Mouse (Mus musculus): ENCODE measurements around the gene Antxr1.

Gene Antxr1

GRCm38 (mm10) chr6:87244117-87245100 is 91.2 kb downstream of the Antxr1 start:
- no peak for DNase-seq

GRCm38 (mm10) chr6:87237260-87237659 is 98.4 kb downstream of the Antxr1 start:
- no peak for DNase-seq

- no peak for DNase-seq
These were observed 99.6 kb downstream of the Antxr1 start for GRCm38 (mm10) chr6:87236061-87236460.

GRCm38 (mm10) chr6:87233111-87233510 is 102.5 kb downstream of the Antxr1 start:
- DNase-seq: no peak

DNA sequence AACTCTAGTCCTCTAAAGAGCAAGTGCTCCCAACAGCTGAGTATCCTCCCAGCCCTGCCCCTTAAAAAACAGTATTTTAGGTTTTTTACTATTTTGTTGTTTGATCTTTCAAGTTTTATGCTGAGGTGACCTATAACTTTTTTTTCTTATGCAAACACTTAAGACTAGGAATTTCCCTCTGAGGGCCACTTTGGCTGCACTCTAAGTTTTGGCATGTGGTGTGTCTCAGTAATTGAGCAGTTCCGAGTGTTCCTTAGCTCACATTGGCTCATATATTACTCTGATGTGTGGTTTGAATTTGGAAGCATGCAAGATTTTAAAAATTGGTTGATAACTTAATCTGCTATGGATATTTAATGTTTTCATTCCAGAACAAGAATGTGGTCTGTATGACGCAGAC is 105.6 kb downstream of the Antxr1 start:
- no peak for DNase-seq

DNA sequence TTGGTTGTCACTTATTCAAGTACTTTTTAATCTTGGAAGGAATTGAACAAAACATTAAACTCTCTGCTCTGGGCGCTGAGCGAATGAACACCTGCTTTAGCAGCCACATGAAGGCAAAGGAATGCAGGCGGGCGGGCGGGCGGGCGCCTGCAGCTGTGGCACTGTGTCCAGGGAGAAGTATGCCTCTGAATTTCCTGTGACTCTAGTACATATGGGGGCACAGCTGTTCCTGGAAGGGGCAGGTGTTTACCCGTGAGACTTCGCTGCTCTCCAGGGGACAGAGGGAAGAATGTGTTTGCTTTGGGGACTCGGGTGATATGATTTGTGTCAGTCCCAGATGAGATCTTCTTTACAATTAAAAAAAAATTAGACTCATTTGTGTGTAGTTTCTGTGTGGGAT is 107.7 kb downstream of the Antxr1 start:
- DNase-seq: no peak

GRCm38 (mm10) chr6:87226315-87226714 is 109.3 kb downstream of the Antxr1 start:
- no peak for DNase-seq

DNA sequence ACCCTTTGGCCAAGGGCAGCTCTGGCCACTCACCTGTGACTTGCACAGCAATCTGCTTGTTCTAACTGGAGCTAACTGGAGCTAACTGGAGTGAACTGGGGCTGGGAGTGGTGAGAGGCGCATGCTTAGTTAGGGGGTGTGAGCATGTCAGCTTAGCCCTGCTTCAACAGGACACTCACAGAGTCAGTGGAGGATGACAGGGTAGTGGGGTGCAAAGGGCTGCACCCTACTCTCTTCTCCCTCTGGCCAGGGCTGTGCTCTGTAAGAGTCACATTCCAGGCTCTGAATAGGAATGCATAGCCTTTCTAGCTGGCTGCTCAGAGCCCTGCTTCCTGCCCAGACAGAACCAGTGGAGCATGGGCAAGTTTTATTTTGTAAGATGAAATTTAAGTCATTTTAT is 110.3 kb downstream of the Antxr1 start:
- no peak for DNase-seq

DNA sequence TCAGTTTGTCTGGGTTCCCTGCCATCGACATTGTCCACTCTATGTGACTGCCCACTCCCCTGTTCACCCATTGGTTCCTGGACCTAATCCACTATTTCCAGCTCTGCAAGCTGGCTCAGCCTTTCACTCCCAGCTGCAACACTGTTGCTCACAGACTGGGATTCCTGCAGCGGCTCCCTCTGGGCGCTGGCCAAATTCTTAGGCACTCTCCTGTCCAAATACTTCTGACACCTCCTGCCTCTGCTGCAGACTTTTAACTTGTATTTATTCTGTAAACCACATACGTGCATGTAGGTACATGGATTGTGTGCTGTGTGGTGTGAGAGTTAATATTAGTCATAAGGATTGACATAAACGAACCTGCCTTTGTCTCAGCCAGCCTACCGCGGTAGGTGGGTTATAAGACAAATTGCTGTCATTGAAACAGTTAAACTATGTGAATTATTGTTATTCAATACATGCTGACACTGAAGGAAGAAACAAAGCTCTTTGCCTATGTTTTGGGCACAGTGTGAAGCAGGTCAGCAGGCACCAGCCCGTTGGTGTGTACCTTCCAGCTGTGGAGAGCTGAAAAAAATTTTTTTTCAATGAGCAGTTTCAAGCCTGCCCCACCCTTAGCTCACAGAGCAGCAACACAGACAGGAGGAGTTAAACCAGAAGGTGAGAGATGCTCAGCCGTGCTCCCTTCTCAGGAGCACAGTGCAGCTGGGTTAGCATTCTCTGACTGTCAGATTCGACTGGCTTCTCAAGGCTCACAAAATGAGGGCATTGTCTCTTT is 112.6 kb downstream of the Antxr1 start:
- no peak for DNase-seq

DNA sequence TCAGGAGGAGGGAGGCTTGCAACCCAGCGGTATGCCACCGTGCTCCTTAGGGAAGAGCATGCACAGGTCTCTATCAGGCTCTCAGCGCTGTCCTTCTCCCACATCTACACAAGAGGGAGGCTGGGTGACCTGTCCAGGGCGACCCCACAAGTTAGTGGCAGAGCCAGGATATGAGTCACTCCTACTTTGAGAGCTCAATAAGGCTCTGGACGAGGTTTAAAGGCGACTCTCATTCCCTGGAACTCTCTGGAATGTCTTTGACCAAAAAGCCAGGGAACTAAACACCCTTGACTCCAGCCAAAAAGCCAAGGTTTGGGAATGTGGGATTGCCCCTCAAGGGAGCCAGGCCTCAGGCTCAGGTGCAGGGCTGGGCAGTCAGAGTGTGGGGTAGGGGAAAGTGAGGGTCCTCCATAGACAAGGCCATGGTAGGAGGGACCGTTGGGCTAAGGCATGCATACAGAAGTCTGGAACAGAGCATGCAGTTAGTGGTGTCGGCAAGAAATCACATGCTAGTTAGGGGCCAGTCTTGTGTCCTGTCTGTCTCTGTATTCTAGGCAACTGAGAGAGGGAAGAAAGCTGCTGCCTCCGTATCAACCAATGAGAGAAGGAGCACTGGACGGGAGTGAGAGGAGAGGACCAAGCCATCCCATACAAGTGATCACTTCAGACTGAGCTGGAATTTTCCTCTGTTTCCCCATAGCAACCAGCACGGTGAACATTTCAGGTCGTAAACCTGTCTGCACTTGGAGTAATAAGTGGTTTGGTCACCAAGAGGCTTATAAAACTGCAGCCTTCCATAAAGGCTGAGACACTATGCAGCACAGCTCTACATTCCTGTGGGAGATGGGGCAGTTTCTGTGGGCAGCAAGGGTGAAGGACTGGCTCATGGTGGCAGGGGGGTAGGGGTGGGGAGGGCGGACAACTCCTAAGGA is 116.3 kb downstream of the Antxr1 start:
- DNase-seq: no peak

GRCm38 (mm10) chr6:87216114-87216591 is 119.5 kb downstream of the Antxr1 start:
- no peak for DNase-seq

GRCm38 (mm10) chr6:87213262-87213661 is 122.4 kb downstream of the Antxr1 start:
- DNase-seq: no peak

DNA sequence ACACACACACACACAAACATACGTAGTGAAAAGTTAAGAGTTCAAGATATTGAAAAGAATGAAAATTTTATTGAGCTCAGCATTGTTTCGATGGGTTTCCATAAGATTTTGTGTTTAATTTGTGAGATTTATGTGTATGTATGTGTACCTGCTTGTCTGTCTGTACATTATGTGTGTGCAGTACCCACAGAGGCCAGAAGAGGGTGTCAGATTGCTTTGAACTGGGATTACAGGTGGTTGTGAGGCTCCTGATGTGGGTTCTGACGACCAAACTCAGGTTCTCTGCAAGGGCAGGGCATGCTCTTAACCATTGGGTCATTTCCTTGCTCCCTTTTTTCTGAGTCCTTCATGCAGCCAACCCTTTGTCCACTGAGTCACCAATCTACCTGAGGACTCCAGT is 124.1 kb downstream of the Antxr1 start:
- no peak for DNase-seq

DNA sequence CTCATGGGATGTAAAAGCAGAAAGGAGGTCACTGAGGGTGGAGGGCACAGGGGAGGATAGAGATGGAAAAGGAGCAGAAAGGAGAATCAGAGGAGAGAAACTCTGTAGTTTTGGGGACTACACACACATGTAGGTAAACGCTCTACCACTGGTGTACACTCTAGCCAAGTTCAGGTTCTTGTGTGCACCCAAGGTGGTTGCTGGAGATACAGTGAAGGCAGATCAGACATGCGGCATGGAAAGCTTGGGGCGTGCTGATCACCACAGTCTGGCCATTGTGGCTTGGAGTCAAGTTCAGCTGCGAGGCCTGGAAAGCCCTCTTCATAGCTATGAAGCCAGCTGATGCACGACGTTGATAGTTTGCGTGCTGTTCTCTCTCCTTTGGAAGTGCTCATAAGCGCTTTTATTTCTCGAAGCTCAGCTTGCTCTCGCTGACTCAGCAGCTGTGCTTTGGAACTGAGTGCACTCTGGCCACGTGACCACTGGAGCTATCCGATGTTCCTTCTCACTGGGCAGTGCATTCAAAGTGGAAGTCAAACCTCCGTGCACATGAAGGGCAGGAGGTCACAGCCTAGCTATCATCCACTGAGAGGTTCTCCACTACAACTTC is 128.1 kb downstream of the Antxr1 start:
- DNase-seq: no peak

DNA sequence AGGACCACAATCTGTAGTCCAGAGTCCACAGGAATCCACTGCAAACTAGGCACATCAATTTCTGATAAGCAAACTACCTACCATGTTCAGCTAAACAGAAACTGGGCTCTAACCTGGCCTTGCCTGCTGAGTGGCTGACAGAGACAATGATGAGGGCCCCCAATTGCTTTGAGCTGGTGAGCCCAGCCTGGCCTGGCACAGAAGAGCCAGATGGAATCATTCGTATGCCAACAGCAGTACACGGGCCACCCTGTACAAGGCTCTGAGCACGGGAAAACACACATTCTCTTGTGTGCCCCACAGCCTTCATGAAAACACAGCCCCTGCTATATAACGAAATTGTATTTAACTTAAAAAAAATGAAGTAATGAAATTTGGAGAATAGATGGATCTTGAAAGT is 128.8 kb downstream of the Antxr1 start:
- no peak for DNase-seq

- DNase-seq: no peak
These were observed 132.2 kb downstream of the Antxr1 start for GRCm38 (mm10) chr6:87203467-87203866.

GRCm38 (mm10) chr6:87203065-87203464 is 132.6 kb downstream of the Antxr1 start:
- DNase-seq: no peak

DNA sequence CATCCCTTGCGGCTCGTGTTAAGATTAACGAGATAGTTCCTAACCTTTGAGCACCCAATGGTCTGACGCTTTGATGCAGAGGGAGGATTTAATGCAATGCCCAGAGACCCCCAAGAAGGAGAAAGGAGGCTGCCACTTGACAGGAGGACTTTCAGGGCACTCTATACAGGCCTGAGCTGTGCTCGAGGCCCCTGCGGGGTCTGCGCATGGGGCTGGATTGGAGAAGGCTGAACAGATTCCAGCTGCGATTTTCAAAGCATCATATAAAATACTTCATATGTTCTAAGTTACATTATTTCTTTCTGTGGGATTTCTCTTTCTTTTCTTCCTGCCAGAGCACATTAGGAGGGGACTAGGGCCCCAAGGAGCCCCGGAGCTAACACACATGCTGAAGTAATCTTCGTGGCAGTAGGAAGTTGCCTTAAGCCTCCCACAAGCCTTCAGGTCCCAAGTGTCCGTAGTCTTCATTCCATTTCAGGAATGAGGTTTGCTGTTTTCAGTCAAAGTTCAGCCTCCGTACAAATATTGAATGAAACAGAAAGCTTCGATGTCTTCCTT is 133.5 kb downstream of the Antxr1 start:
- DNase-seq: no peak

- DNase-seq: no peak
These were observed 145.9 kb downstream of the Antxr1 start for GRCm38 (mm10) chr6:87189755-87190154.

- DNase-seq: no peak
These were observed 148.6 kb downstream of the Antxr1 start for GRCm38 (mm10) chr6:87186988-87187387.

GRCm38 (mm10) chr6:87184418-87184817 is 151.2 kb downstream of the Antxr1 start:
- DNase-seq: no peak

- DNase-seq: no peak
These were observed 151.6 kb downstream of the Antxr1 start for GRCm38 (mm10) chr6:87183981-87184380.
